Mouse (Mus musculus) sigmoid colon, adult 10 weeks (tissue): Measurements from ENCODE around the gene Dgat2l6. TPM values are rescaled to one million over a fixed set of nuclear protein-coding genes. Genes with fewer than 3 reads are reported as not detected.

Experiments
- polyA plus RNA-seq: library from polyadenylated mRNA; stranded (reverse); fragments of 350-450 nt; fragmentation: Illumina TruSeq; extraction: RNeasy Lipid Tissue Mini Kit (QIAGEN cat#74804); gene quantifications from one replicate; pipeline ENCODE4 v1.2.3, GENCODE M21; 2014; ENCODE audit warnings: low read depth, low replicate concordance

Gene Dgat2l6
- not detected for polyA plus RNA-seq

DNA sequence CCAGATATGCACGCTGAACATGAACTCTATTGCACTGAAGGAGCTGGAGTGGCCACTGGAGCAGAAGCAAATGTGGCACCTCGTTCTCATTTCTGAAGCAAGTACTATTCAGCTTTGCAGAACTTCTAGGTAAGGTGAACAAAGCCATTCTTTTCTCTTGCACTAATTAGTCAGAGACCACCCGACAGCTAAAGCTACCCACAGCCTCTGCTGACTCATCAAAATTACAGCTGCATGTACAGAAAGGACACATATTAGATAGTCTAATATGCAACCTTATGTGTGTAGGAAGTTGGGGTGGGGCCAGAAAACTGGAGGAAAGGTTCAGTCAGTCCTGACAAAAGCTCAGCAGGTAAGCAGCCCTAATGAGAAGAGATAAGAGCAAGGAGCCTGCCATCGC, at the start of gene Dgat2l6:
Gene Dgat2l6 (plus strand): TSS at position 368 of the 400 bp plus-strand sequence.

DNA sequence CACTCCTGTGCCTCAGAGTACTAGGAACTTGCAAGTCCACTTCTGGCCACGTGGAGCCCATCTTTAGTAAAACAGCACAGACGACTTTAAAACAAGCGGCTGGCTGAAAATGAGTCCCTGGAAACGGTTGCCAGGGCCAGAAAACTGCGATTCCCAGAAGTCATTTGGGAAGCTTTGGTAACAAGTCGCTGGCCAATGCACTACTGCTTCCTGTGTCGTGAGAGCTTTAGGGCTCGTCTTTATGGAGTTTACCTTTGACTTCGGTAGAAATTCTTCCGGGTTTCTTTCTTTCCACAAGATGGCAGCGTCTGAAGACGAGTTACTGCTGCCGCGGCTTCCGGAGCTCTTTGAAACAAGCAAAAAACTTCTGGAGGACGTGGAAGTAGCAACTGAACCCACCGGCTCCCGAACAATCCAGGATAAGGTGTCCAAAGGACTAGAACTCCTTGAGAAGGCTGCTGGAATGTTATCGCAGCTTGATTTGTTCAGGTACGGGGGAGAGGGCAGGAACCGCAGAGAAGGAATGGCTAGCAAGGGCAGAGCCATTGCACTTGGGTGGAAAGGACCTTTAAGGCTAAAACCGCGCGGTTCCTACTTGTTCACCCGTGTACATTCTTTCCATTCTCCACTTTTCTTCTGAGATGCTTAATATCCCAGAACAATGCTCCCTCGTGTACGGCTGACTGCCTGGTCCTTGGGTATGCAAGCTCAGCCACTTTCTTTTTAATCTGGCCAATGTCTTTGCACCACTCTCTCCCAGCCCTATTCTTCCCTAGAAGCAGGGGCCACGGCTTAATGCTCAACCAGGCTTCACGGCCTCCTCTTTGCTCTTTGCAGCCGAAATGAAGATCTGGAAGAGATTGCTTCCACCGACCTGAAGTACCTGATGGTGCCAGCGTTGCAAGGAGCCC, 30.3 kb upstream of the Dgat2l6 start, which contains the start of gene Igbp1:
Gene Igbp1 (plus strand): TSS at position 224 of the 911 bp plus-strand sequence.

DNA sequence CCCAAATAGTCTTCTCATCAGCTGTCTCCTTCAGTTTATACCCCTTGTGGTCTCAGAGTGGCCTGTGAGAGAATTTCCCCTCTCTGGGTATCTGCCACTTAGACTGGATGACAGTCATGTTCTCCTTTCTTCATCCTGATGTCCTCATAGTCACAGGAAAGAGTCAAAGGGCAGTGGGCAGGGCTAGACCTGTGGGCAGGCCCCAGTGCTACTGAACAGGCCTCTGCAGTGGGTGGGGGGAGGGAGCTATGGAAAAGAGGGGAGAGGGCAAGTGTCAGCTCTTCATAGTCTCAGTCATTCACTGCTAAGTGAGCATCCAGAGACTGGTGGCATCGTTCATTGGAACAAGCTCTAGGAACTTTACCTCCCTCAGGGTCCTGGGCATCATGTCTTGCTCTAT, 47.3 kb downstream of the Dgat2l6 start, which contains the start of gene Awat1:
Gene Awat1 (plus strand): TSS at position 301 of the 400 bp plus-strand sequence.

DNA sequence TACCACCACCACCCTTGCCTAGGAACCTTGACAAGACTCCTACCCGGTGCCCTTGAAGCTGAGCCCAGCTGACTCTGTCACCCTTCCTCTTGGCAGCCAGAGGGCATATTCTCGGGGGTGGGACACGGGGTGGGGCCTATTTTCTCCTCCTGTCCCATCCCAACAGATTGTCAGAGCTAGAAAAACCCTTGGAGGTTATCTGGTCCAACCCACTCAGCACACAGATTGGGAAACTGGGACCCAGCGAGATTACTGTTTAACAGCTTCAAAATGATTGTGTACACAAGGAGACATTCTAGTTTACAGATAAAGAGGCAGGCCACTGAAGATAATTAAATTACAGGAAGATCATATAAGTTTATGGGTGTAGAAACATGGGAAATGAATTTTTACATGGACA, 70.2 kb downstream of the Dgat2l6 start, which contains the start of gene P2ry4:
Gene P2ry4 (minus strand): TSS at position 79 of the 400 bp plus-strand sequence.

Other genes starting within 250 kb of the Dgat2l6 start
- not detected for gene Otud6a, start 95.8 kb upstream of the Dgat2l6 start, polyA plus RNA-seq
- 0.35 TPM for gene Awat2, start 82.1 kb upstream of the Dgat2l6 start, polyA plus RNA-seq
- 118 TPM for gene Igbp1, start 30.5 kb upstream of the Dgat2l6 start, polyA plus RNA-seq
- gene Awat1, start 47.4 kb downstream of the Dgat2l6 start, polyA plus RNA-seq = not detected
- gene P2ry4, start 70.0 kb downstream of the Dgat2l6 start, polyA plus RNA-seq = 8.7 TPM
- not detected for gene Arr3, start 80.7 kb downstream of the Dgat2l6 start, polyA plus RNA-seq
- gene Kif4, start 100.9 kb downstream of the Dgat2l6 start, polyA plus RNA-seq = 5.5 TPM
- 65.1 TPM for gene Pdzd11, start 101.7 kb downstream of the Dgat2l6 start, polyA plus RNA-seq
- 4.5 TPM for gene Gdpd2, start 205.0 kb downstream of the Dgat2l6 start, polyA plus RNA-seq
- 57.2 TPM for gene Dlg3, start 242.9 kb downstream of the Dgat2l6 start, polyA plus RNA-seq